Mouse (Mus musculus) right cerebral cortex, postnatal 14 days (tissue): Measurements from ENCODE around the gene Senp1.

ENCODE experiments used
- DNase-seq: peaks from one replicate; pipeline ENCODE4 v3.0.0; 2022

Senp1 gene

DNA sequence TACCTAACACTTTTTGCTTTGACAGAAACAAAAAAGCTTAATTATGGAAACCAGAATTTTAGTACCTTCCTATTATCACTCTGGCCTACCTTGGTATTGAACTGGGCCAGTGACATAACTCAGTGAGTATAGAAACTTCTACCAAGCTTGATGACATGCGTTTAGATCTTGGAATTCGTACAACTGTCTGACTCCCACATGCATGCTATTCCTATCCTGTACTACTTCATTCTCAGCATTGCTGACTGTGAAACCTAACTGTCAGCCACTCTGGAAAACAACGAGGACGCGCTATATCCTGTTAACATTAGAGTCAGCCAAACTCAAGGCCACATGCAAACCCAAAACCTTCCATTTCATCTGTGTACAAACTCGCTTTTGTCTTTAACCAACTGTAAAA, 49.6 kb downstream of the Senp1 start:
- no peak for DNase-seq

DNA sequence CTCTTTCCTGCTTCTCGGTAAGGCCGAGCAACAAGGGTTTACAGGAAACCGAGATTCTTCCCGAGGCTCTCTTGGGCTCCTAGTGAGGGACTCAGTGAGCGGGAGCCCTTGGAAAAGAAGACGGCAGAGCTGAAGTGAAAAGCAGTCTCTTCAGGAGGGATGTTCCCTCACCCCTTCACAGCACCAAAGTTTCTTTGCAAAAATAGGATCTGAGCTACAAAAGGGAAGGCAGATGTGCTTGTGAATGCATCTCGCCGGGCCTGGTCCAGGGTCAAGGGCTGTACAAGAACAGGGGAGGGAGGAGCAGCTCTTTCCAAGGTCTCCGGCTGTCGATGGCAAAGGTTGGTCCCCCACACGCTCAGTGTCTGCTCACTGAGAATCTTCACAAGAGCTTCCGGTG, 51.0 kb downstream of the Senp1 start:
- DNase-seq = no peak

DNA sequence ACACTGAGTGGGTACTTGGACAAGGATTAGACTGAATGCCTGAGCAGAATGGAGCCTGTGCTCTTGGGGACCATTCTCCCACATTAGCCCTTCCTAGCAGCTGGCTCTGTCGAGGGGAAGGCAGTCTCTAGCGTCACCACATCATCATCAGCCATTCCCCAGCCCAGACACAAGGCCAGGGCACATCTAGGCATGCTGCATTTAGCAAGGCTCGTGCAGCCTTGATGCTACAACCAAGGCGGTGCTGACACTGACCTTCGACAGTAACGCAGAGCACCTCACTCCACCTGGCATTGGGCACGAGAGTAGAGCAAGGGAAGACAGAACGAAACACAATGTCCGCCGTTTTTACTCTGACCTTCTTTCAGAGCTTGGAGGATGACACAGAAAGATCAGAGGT, 53.9 kb downstream of the Senp1 start:
- DNase-seq = no peak

DNA sequence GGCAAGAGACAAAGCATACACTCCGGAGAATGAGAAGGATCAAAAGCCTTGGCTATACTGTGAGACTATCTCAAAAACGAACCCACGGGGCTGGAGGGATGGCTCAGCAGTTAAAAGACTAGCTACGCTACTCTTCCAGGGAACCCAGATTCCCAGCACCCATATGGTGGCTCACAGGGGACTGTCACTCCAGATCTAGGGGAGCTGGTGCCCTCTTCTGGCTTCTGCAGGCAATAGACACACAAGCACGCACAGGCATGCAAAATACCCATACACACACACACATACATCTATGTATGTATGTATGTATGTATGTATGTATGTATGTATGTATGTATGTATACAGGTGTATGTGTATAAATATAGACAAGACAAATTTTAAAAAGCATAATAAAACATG, 57.0 kb downstream of the Senp1 start:
- no peak for DNase-seq

DNA sequence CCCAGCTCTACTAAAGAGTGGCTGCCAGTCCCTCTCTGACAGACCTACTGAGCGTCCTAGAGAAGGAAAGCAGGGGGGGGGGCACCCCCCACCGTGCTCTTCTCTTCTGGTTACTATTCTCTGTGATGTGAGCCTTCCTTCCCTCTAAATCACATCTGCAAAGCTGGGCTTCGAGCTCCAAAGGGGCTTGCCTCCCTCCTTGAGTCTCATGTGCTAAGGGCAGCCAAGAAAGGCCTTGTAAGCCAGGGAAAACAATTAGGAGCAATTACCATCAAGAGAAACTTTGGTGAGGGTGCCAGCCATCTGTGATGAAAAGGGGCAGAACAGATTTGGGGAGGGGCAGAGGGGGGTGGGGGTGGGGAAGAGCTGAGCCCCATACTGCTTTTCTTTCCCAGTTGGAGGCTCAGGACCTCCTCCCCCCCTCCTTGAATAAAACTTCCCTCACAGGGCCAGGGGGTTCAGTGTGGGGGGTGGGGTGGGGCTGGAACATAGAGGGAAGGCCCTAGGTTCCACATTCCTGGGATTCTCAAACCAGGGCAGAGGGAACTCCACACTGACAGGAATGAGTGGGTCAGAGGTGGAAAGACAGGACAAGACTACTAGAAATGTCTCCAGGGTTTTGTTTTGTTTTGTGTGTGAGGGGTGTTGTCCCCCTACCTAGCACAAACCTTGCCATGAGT, 58.3 kb downstream of the Senp1 start:
- DNase-seq = no peak

DNA sequence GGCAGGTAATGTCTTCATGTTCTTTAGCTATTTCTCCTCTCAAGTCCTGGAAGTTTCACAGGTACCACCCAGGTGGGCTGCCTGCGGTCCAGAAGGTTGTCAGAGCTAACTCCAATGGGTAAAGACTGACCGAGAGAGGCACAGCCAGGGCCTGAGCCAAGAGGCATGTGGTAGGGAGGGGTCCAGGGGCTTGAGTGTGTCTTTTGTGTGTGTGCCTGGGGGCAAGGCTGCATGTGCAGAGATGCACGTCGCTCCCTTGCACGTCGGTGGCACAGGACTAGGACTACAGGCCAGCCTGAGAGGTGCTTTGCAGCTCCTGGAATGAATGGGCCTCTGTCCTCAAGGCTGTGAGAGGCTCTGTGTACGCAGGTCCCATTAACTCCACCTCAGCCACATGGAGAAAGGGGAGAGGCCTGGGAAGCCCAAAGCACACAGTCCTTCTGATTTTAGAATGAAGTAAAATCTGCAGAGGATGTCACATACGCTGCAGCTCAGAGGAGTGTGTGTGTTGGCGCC, 60.3 kb downstream of the Senp1 start:
- no peak for DNase-seq

DNA sequence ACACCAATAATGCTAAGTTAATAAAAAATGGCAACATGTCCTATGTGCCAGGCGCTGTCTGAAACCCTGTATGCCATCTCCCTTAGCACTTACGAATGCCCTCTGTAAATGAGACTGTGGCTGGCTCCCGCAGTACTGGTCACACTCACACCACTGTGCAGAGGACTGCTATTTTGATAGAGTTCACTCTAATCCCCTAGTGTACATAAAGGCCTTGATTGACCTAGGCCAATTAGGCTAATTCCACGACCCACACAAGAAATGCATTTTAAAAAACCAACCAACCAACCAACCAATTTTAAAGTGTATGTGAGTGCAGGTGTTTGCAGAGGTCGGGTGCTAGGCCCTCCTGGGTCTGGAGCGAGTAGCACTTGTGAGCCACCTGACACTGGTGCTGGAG, 63.7 kb downstream of the Senp1 start:
- no peak for DNase-seq

DNA sequence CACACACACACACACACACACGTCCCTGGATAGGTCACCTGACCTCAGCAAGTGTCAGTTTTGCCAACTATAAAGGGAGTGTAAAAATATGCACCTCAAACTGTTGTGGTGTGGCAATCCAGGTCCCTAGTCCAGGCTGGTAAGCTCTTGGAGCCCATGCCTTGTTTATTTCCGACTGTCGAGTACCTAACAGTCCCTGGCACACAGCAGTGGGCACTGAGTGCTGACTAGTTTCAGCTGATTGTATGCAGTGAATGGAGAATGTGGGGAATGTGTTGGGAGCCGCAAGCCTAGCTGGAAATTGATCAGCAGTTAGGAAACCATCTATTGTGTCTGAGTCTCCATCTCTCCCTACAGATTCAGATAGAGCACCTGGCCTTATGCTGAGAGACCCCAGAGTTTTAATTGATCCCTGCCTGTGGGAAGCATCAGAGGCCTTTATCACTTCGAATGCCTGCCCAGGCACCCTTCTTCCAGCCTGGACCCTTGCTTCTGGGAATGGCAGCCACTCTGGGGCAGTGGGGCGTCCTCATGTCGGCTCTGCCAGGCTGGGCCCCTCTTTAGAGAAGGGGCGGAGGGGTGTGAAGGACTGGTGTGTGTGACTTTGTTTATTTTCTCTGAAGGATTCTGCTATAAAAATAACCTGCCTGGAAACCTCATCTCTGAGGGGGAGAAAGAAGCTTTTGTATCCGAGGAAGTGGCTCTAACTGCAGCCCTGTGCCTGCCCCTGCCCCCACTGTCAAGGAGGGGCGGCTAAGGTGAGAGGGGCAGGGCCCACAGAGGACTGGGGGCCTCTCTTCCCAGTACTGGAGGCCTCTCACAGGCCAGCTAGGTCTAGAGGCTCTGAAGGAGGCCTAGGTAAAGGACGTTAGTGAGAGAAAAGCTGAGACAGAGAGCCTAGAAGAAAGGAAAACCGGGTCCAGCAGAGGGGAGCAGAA, 66.3 kb downstream of the Senp1 start:
- DNase-seq = no peak

DNA sequence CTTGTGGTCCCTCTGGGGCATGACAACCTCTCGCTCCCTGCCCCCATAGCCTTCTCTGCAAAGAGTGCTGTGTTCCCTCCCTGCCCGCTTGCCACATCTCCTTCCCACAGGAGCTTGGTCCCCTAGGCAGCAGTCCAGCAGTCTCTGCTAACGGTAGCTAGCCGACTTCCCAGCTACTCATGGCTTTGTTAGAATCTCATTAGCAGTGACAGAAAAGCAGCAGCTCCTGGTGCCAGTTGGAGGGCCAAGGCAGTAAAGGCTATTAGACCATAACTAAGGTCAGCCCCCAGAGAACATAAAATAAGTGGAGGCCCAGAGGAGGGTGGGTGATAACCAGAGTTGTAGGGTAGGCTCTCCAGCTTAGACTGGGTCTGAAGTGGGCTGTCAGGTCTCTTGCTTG, 67.9 kb downstream of the Senp1 start:
- DNase-seq = no peak

DNA sequence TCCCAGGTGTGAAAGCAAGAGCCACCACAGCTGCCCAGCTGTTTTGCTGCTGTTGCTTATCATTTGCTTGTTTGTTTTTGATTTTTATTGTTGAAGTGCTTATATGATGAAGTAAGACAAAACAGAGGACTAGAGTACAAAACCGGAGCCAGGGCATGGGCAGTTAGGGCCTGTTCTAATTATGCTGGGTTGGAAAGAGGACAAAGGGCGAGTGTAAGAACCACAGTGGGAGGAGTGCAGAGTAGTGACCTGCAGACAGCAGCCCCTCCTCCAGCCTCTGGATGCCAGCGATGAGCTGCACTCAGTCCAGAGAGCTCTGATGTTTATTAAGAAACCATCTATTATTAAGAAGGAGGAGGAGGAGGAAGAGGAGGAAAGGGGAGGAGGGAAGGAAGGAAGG, 70.4 kb downstream of the Senp1 start:
- no peak for DNase-seq

DNA sequence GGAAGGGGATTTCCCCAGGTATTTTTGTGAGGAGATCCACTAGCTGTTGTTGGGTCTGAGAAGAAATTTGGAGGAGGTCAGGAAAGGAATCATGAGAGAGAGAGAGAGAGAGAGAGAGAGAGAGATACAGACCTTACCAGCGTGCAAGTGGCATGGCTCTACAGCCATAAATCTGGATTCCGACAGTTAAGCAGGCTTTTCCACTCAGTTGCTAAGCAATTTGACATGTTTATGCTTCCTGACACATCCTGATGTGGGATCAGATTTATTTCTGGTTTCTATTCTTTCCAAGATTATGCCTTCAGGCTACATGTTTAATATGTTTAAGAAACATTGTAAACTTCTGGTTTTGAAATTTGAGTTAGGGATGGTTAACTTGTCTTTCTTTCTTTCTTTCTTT, 71.7 kb downstream of the Senp1 start:
- no peak for DNase-seq

DNA sequence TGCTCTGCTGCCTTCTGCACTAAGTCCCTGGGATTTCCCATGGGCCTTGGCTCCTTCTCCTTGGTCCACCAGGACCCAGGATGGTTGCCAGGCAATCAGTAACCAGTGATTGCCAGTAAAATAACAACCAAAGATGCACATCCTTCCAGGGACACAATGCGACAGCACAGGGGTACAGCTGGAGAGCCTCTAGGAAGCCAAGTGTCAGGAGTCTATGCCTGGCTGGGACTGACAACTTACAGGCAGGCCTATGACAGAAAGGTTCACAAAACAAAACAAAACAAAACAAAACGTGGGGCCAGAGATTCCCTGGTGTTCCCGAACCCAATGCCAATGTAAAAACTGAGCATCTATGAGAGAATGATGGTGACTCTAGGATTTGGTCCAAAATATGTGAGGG, 74.5 kb downstream of the Senp1 start:
- no peak for DNase-seq

DNA sequence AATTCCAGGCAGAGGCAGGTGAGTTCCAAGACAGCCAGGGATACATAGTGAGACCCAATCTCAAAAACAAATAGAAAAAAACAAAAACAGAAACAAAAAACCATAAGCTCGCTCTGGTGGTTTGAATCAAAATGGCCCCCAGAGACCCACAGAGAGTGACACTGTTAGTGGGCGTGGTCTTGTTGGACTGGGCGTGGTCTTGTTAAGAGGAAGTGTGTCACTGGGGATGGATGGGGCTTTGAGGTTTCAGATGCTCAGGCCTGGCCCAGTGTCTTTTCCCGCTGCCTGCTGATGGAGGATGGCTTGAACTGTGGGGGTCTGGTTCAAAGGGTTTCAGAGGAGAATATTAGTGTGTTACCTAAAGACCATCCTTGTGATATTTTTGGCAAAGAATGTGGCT, 75.6 kb downstream of the Senp1 start:
- DNase-seq = no peak

DNA sequence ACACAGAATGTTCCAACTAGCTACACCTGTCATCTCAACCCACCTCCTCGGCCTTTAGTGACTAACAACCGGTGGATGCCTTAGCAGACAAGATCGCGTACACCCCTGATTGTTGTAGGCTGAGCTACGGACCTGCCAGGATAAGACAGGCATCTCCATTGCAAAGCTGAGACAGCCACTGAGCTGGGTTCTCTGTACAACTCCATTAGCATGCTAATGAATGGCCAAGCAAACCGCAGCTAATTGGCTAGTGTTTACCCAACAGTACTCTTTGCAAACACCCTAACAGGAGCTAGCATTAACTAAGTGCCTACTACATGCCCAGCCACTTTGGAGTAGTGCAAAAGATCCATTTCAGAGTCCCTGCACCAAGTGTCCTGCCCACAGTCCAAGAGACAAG, 80.7 kb downstream of the Senp1 start:
- DNase-seq = no peak

DNA sequence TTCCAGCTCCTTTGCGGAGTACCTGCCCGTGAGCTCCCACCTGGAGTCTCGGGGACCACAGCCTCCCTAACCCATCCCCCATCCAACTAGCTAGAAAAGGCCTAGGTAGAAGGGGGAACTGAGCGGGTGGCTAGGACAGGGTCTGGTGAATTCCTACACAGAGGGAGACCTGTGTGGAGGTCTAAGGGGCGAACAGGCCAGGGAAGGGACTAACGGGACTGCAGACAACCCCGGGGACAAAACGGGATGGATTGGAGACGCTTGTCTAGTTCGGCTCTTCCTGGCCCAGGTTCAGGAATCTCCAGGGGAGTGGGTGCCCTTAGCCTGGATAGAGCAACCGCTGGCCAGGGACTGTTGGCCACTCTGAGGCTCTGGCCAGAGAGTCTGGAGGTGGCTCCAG, 88.4 kb downstream of the Senp1 start:
- no peak for DNase-seq

DNA sequence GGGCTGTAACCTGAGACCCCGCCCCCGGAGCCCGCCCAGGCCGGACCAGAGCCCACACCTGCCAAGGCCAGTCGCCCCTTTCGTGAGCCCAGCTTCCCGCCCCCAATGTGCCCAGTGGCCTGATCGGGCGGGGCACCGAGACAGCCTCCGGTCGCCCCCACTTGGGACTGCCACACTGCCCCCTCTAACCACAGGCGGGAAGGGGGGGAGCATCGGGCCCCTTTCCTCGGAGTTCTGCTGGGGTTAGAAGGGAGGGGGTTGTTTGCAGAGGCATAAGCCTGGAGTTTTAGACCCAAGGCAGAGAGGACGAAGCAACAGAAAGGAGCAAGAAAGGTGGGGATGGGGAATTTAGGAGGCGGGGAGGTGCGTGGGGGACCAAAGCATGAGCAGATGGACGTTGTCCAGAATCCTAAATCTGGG, 88.8 kb downstream of the Senp1 start:
- no peak for DNase-seq

DNA sequence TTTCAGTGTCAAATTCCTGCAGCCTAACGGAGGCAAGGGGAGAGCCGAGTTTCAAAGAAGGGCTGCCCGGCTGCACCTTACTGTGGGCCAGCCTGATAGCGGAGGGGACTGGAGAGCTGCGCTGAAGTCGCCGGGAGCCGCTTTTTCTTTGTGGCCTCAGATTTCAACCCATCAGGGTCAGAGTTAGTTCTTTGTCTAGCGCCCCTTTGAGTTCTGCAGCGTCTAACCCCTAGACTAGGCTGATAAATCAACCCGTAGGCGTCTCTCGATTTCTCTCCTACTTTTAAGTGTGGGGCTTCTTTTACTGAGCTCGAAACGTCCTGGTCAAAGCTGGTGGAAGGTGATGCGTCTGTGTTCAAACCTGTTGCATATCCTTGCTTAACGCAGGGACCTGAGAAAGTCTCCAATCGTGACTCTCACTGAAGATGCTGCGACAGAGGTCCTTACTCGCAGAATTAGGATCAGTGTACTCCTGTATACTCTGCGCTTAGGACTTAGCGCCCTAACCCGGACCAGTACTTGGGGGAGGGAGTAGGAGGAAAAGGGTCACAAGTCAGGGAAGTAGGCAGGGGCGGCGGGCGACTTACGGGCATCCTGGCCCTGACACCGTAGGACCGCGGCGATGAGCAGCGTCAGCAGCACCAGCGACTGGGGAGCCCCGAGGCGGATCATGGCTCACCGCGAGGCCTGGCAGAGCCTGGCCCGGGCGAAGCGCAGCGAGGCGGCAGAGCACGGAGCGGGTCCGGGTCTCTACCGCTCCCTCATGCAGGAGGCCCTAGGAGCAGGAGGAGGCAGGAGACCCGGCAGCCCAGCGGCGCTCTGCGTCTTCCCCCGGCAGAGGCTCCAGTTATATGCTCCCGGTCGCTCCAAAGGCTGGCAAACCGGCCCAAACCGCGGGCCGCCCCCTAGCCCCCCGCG, 89.5 kb downstream of the Senp1 start, which contains the start of gene Col2a1:
Col2a1 (minus strand) TSS at position 874 of the 918 bp plus-strand sequence.
- DNase-seq = no peak

DNA sequence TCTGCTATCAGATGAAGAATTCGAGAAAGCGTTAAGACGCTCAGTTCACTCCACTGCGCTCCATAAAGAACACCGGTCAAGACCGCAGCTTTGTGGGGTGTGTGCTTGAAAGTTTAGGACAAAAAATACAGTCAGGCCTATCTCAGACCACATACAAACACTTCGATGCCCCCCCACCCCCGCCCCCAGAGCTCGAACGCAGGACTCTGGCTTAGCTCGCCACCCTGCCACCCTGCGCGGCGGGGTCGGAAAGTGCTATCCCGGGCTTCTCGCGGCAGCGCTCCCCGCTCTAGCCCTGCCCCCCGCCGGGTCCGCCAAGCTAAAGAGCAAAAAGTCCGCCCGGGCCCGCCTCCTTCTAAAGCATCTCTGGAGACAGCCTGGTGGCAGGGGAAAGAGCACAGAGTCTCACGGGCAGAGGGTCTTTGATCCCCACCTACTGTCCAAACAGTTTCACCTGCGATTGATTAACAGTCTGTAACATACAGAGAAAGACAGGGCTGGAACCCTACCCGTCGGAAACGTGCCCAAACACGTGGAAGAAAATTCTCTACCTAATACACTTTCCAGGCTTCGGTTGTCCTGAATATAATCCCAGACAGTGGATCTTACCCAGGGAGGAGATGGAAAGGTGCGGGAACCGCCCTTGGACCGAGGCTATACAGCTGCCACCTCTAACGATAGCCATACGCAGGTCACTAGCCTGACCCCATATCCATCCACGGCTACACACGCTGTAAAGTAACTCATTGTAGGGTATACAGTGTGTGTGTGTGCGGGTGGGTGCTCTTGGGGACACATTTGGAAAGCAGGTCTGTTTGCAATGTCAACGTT, 90.3 kb downstream of the Senp1 start:
- no peak for DNase-seq

DNA sequence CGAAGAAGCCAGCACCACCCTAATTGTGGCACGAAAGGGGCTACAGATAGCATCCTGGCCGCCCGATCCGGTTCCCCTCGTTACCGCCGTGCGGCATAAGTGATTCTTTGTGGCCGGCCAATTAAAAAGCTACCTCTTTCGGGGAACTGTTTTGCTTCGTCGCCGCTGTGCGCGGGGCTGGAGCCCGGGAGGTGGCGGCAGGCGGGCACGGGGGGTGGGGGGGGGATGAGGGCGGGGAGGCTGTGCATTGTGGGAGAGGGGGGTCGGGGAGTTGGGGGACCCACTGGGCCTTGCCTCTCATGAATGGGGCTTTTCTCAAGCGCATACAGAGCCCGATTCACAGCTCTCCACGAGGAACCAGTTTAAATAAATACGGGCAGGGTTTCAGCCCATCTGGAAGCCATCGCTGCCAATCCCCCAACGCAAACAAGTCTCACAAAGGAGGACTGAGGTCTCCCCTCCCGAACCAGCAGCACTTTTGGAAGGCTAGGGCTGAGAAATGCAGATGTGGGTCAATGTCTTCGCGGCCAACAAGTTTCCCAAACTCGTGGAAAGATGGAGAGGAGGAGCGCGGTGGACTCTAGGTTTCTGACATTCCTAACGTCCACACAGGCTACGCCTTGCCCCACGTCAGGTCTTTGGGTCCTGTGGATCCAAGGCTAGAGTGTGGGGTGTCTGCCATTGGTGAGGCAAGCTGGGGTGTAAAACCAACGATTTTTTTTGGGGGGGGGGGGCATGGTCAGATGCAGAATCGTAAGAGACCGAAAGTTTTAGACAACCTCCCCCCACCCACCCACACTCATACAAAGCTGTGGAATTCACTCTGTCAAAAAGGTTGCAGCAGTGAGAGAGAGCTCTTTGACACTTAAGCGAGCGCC, 91.2 kb downstream of the Senp1 start:
- no peak for DNase-seq

DNA sequence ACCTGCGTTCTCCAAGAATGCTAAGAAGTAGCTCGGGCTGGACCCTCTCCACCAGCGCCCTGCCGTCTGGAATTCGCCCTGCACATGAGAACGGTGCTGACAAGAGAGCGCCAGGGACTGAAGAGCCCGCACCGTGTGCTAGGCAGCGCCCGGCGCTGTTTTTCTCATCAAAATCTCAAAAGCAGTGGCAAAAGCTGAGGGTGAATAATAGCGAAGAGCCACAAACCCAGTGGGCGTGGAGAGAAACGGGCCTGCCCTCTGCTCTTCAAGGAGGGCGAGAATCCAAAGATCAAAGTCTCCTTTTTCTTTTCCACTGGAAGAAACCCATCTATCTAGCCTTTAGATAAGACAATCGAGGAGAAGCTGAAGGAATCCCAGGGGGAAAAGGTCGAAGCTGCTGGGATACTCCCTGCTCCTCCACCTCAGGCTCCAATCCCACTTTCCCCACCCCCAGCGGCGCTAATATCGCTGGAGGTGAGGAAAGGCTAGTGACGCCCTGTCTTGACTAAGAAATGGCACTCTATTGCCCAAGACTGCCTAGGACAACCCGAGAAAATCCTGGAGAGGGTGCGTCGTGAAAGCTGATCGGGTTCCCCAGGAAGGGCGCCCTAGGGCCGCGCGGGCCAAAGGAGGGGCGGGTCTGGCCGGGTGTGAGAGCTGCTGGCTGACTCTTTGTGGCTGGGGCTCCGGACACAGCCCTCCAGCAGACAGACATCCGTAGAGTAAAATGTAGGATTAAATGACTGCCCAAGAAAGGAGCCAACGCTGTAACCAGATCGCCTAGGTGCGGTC, 92.0 kb downstream of the Senp1 start:
- DNase-seq = no peak
